Mouse (Mus musculus) bone marrow, adult 2 months (tissue): ENCODE data around the gene Ccdc57.

Experiments used
- CTCF ChIP-seq: fragments of 200-500 bp; IDR thresholded peaks from 2 replicates; pipeline ENCODE4 v1.5.1; 2011; ENCODE audit warnings: low read length, control low read depth; ENCODE audit not compliant: control insufficient read depth, insufficient read depth
- POLR2A ChIP-seq: fragments of 200-500 bp; IDR thresholded peaks from 2 replicates; pipeline ENCODE4 v1.6.1; 2011; ENCODE audit warnings: low read depth, mild to moderate bottlenecking, control low read depth, low read length, borderline replicate concordance; ENCODE audit not compliant: control insufficient read depth

DNA sequence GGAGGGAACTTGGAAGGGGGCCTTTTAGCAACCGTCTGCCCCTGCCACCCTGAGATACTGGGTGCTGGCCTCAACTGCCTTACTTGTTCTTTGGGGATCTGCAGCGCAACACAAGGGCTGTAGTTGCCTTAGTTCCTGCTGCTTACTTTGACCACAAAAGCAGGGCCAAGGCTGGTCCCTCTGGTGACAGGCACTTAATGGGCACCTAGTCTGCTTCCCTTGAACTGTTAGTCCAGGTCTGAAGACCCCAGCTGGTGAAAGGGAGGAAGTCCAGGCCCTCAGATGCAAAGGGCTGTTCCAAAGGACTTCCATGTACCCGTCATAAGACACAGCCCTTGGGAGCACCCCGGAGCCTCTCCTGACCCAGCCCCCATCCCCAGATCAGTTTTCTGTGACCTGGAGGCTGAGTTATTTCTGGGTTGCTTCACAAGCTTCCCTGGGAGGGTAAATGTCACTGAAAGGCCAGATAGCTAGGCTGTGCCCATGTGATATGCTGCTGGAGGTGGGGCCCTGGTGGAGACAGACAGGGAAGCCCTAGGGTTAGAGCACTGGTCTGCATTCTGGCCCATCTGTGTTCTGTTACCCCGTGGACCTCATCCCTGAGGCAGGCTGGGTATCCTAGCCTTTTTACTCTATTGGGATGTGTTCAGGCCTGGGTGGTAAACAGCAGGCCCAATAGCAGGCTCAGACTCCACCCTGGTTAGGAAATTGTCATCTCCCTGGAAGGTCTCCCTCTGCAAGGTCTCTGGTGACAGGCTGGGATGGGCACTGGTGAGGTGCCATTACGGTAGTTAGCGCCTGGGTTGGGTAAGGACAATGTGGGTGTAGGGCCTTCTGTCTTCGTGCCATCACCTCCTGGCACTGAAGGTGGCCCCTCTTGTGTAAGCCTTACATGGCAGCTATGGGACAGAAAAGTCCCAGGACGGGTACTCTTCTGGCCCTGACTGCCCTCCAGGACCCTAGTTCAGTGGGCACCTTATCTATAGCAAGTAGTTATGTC lies 19.4 kb upstream of the Ccdc57 start:
- no peak for TF ChIP-seq CTCF
- no peak for TF ChIP-seq POLR2A
